Mouse (Mus musculus) adrenal gland, postnatal 4 days (tissue): ENCODE measurements around the gene Hc. TPM values are rescaled to one million over a fixed set of nuclear protein-coding genes. Genes with fewer than 3 reads are reported as not detected.

Source experiments
- DNase-seq, 2 experiments: peaks; one replicate each; pipeline ENCODE4 v3.0.0; 2021 to 2022; ENCODE audit warnings: low spot score in 2 of 2, mixed read lengths in 2 of 2
- total RNA-seq, 2 experiments: library from RNA; stranded (reverse); gene quantifications; 2 replicates each; pipeline ENCODE4 v1.2.3; 2021

The Hc gene
- total RNA-seq, 2 experiments from 2014 or later = 1.2 to 35.5 TPM

DNA sequence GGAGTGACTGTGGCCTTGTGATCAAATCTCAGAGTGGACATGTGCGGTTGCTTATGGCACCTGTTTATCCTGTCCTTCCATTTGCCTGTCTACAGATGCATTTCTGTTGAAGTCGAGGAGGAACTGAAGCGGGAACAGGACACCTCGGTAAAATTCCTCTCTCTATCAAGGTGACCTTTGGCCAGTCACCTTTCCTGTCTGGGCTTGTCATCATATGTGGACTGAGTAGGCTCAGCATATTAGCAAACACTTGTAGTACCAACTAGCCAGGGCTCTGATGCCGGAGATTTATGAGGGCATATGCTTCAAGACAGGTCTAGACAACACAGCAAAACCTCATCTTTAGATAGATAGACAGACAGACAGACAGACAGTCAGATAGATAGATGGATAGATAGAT lies 982 bp downstream of the Hc start:
- no peak for DNase-seq

DNA sequence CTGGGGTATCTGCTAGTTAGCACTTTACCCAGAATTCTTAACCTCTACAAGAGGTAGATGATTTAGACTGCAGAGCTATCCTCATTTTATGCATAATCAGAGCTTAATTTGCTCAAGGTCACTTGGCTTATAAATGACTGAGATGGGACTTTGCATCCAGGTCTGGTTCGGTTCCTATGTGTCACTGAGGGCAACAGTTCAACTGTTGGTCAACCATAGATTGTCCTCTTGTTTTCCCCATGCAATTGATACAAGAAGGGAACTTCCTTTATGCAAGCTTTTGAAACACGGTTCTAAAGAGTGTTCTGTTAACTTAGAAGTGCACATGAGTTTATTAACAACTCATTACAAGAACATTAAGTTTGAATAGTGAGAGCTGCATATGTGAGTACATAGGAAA lies 2.9 kb downstream of the Hc start:
- DNase-seq = no peak

DNA sequence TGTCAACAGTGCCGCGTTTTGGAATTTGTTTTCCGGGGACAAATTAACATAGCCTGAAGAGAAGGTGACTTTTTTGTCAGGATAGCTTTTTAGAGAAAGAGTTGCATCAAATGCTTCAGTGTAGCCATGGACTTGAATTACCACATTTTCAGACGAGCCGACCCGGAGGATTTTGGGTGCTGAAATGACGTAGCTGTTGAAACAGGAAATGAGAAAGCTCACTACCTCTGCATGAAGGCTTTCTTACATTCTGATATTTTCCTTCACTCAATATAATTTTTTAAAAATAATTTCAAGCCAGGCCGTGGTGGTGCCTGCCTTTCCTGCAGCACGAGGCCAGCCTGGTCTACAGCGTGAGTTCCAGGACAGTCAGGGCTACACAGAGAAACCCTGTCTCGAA lies 4.0 kb downstream of the Hc start:
- DNase-seq = no peak

DNA sequence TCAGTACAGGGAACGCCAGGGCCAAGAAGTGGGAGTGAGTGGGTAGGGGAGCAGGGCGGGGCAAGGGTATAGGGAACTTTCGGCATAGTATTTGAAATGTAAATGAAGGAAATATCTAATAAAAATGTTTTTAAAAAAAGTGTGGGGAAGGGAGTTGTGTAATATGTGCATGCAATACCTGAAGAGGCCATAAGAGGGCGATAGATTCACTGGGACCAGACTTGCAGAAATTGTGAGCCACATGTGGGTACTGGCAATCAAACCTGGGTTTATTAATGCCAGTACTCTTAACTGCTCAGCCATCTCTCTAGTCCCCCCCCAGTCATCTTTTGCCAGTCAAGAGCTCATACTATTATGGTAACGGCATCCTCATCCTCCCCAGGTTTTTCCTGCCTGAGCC lies 12.4 kb downstream of the Hc start:
- DNase-seq = no peak

DNA sequence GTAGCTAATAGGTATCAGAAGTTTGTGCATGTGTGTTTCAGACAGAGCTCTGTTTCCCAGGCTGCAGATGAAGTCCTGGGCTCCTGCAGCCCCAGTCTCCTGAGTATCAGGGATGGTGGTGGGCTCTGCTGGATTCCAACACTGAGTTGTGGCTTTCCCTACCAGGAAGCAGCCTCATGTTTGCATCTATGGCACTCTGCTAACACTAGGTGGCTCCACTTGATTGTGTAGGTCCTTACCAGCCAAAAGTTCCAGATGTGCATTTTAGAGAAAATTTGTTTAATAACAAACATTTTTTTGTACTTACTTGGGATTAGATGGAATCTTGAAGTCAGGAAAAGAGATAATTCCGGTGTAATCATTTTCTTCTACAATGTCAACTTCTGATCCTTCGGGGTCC lies 16.3 kb downstream of the Hc start:
- no peak for DNase-seq

DNA sequence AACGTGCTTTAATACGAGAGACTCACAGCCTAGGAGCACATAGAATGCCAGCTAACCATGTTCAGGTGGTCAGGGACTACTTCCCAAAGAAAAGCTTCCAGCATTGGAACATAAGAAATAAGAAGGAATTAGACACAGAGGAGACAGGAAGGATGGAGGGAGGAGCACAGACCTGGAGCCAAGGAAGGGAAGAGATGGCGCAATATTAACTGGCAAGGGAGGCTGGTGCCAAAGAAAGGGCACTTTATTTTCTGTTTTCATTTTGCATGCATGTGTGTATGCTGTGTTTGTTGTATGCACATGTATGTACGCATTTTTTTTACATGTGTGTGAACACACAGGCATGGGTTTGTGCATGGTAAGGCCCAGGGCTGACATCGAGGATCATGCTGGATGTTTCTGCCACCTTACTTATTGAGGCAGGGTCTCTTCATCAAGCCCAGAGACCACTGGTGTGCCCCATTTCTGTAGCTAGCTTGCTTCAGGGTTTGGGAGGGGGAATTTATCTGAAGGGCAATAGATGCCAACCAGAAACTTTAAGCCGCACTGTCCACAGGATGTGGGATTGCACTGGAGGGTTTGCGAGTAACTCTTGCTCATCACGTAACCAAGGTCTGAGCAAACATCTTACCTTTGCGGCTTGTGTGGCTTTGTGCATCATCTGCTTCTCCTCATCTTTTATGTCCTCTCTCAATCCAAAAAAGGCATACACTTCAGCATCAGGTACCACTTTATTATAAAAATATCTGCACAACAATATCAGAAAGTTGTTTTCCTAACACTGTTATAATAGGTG lies 22.5 kb downstream of the Hc start:
- DNase-seq = no peak

DNA sequence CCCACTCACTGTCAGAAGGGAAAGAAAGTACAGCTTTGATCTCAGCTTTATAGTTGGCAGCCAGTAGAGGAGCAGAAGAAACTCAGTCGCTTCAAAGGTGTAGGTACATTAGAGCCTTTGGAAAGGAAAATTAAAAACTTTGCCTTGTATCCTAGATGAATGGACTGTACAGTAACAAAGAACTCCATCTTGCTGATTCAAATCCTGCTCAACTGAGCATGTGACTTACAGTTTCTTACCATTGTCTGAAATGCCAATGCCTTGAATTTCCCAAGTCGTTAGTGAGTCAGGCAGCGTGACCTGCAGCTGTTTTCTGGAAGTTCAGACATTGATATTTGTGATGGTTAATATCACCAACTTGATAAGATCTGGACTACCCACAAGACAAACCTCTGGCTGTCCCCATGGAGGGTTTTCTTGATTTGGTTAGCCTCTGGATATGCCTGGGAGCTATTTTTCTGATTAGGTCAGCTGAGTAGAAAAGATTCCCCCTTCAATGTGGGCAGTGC lies 36.5 kb downstream of the Hc start:
- DNase-seq = no peak

DNA sequence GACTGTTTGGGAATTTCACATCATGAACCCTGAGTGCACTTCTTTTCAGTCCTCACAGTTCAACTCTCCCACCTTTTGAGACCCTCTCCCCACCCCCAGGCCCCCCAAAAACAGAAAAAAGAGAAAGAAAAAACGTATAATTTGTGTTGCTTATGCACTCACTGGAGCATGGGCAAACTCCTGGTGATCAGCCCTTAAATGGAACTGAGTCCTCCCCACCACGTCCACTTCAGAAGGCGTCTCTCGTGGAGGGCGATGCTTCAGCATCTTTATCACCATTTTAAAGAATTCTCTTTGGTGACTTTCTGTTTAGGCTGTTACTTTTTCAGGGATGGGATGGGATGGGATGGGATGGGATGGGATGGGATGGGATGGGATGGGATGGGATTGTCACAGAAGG lies 39.4 kb downstream of the Hc start:
- DNase-seq = no peak

DNA sequence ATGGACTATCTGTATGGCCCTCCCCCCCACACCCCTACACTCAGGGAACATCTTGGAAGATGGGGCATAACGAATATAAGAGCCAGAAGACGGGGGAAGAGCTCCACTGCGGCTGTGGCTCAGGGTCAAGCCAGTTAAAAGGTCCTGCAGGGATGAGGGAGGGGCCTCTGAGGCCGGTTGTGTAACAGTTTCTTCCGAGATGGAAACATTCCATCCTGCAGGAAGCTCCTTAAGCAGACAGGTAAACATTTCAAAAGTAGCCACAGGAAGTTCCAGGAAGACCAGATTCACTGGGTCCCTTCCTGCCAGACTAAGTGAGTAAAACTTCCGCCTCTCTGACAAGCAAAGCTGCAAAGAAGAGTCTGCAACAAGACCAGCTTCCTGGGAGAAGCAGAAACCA lies 45.4 kb downstream of the Hc start:
- DNase-seq = no peak

DNA sequence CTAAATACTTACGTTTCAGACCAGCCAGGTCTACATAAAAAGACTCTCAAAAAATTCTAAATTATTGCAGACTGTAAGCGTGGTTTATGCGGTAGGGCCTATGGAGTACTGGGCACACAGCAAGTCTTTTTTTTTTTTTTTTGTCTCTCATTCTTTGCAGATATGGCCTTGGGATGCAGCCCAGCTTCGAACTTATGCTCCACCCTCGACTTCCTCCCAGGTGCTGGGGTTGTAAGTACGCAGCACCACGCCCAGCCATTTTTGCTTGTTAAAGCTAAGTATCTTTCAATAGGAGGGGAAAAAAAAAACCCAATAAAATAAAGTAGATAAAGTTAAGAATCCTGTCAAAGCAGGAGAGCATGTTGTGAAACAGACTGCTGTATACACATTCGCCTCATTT lies 49.6 kb downstream of the Hc start:
- no peak for DNase-seq

DNA sequence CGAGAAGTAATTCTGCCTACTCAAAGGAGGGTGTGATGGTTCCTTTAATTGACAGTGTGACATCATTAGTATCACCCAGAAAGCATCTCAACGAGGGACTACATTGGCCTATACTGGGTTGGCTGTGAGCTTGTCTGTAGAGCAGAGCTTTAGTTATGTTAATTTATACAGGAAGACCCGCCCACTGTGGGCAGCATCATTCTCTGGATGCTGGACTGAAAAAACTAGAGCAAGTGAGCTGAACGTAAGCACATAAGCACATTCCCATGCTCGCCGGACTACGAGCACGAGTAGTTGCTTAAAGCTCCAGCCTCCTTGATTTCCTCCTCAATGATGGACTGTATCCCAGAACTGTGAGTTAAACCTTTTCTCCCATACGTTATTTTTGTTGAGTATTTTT lies 62.3 kb downstream of the Hc start:
- no peak for DNase-seq

DNA sequence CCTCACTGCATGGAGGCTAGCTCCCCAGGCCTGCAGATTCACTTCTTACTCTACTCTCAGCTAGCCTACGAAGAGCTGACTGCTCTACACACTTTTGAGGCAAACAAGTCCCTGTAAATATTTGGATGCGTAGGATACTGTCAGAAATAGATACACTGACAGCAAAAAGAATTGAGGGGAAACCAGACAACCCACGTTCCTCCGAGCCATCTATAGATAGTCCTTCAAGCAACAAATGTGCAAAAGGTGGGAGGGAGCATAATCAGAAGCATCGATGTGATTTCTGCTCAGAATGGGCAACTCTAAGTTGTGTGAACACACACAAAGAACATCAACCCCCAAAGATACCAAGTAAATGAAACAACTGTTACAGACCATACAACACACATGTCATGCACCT lies 64.7 kb downstream of the Hc start:
- DNase-seq = no peak

DNA sequence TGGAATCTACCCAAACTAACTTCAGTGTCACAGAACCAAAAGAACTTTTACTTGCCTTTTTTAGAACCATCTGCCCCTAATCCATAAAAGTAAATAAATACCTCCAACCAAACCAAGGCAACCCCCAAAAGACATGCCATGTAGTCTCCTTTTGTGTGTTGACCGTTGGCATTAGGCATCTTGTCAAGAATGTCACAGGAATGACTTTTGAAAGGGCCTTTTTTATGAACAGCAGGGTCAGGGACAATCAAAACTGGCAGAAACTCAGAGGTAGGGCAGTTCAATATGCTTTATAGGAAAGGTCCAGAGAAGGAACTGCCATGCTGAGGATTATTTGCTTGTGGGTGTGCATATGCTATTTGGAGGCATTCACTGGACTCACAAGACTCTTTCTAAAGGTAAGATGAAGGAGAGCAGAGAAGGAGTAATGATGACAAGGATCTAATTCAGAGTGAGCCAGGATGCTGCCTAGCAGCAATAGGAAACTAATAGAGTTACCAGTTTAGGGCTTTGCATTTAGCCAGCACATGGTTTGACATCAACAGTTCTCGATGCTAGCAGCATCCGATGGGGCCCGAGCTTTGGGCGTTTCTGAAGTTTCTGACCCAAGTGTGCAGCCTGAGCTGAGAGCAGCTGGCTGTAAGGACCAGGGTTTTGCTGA lies 67.4 kb downstream of the Hc start:
- no peak for DNase-seq

DNA sequence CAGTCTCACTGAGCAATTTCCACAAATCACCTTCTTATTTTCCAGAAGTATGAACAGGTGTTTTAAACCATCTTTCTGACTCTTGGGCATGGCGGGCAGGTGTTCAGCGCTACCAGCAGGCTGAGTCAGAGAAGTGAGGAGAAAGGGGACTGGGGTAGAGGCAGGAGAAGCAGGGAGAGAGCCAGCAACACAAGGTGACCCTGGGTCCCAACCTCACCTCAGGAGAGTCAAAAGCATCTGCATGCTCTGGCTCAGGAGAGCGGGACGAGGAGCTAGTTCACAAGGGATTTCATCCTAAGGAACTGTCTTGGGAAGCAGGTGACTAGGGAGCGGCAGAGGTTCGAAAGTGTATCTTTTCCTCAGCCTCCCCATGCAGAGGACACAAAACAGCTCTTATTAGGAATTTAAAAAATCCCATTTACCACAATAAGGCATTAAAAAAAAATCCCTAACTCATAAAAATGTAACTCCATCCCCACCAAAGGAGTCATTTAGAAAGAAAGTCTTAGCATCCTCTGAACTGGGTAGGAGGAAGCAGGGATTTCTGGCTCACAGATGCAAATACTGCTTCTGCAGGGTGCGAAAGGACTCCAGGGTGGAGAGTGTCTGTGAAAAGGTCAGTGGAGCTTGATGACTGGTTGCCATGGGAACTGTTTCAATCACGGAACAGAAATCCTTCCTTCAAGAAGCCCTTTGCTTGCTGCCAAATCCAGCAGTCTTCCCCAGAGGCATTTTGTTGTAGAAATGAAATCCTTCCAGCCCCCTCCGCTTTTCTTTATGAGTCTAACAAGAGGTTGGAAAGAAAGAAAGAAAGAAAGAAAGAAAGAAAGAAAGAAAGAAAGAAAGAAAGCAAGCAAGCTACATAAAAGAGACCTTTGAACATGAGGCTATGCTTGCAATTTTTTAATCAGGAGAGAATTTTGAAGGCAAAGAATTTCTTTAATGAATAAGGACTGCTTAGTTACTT lies 68.2 kb downstream of the Hc start:
- no peak for DNase-seq

DNA sequence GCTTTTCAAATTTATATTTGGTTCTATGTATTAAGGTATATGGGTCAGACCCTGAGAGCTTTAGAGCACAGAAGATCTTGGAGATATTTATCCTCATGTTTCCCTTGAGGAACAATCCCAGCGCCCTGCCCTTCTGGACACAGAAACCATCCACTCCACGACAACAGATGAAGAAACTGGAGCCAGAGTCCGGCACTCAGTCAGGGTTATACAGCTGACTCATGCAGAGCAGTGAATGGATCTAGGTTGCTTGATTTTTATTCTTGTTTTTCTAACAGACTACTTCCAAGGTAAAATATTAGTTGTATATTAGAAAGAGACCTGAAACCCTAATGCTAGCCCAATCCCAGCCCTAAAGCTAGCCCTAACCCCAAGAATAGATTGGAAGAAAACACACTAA lies 69.3 kb downstream of the Hc start:
- DNase-seq = no peak

DNA sequence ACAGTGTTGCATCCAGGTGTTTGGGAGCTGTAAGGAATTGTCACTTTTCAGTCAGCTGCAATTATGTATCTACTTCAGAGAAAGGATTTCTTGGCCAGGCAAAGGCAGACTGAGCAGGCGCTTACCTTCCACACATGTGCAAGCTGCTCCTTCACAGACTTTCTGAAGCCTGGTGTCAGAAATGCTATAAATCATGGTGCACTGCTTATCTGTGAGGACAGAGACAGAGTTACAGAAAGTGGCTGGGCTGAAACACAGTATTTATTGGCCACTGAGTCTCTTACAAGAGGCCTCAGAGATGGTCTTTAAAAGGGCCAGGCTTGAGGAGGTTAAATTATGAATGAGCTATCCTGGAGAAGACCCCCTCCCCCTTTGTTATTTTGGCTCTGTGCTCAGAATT lies 71.5 kb downstream of the Hc start:
- no peak for DNase-seq

DNA sequence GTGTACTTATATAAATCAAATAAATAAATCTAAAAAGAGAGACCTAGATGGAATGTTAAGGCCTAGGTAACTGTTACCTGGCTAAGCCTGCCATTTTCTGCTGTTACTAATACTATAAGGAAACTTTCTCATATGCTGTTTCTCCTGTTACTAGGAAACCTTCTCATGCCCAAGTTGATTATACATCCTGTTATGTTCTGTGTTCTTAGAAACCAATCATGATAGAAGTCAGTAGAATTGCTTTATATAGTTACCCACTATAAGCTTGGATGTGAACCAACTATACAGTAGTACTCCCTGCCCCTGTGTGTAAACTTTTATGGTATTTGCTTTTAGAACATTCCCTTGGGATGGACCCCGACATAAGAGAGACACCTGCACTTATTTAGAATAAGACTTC lies 73.6 kb downstream of the Hc start:
- DNase-seq = no peak

DNA sequence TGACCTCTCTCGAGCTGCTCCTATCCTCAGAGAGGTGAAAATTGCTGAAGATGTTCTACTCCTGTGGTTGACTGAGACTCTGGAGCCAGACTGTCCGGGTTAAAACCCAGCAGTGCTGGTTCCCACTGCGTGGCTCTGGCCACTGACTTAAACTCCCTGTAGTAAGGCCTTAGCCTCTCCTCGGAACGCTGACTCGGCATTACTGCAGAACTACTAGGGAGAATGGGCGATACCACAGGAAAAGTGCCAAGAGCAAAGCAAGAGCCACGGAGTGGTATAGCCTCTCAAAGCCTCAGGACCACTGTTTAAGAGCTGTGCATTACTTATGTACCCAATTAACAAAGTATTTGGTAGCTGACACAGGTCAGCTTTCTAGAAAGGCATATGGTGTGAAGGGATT lies 76.4 kb downstream of the Hc start:
- DNase-seq = no peak

DNA sequence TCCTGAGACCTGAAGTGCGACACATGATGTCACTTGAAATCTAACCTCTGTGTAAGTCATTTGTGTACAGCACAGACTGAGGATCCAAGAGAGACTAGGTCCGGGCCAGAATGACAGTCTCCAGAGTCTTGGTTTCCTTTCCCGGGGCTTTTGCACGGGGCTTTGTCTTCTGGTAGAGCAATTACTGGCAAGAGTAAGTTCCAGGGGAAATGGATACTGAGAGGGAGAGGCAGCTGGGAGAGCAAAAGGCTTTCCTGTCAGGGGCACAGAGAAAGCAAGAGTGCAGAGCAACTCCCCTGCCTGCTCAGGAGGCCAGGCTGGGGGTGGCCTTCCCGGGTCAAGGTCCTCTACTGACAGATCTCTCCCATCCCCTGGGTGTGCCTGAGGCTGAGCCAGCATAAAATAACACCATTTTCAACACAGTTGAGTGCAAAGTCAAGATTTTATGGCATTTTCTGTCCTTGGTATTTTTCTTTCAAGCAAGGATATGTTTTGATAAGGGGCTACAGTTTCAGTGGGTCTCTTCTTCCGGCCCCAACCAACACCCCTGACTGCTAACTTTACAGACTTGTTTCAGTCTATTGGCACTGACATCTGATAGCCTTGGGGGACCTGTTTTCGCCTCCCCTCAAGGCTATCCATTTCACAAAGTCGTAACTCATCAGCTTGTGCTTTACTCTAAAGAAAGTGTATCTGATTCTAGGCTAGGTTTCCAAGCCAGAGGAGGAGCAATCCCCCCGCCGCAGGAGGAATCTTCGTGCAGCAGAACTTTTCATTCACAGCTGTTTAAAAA lies 78.1 kb downstream of the Hc start:
- DNase-seq = no peak

DNA sequence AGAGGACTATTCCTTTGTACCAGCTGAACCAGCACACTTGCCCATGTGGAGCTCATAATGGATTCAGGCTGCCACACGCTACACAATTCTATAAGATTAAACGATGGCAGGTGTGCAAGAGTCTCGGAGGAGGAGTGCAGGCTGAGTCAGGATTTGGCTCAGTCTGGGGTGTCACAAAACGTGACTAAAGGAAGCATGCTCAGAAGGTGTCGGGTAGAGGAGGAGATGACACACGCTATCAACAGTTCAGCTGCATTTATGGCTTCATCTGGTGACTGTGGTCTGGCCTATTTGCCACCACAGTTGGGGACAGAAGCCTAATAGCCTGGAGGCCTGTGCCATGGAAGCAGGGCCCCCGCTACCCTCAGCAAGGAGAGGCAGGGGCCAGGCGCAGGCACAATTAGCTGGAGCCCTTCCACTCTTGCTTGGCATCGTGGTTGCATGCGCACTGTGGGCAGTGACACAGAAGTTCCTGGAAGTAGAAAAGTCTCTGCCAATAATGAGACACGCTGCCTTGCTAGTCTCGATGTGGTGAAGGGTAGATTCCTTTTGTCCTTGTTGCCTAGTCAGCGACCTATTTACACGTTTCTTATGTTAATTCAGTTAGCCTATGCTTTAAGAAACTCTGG lies 79.0 kb downstream of the Hc start:
- DNase-seq = no peak
